Mouse (Mus musculus): ENCODE measurements around the gene Nfat5. TPM values are rescaled to one million over a fixed set of nuclear protein-coding genes. Genes with fewer than 3 reads are reported as not detected.

The Nfat5 gene
- total RNA-seq, 2 experiments from 2014 or later, result 59.4 to 63.2 TPM

GRCm38 (mm10) chr8:107292119-107292927 lies 947 bp upstream of the Nfat5 start:
- no peak for DNase-seq

DNA sequence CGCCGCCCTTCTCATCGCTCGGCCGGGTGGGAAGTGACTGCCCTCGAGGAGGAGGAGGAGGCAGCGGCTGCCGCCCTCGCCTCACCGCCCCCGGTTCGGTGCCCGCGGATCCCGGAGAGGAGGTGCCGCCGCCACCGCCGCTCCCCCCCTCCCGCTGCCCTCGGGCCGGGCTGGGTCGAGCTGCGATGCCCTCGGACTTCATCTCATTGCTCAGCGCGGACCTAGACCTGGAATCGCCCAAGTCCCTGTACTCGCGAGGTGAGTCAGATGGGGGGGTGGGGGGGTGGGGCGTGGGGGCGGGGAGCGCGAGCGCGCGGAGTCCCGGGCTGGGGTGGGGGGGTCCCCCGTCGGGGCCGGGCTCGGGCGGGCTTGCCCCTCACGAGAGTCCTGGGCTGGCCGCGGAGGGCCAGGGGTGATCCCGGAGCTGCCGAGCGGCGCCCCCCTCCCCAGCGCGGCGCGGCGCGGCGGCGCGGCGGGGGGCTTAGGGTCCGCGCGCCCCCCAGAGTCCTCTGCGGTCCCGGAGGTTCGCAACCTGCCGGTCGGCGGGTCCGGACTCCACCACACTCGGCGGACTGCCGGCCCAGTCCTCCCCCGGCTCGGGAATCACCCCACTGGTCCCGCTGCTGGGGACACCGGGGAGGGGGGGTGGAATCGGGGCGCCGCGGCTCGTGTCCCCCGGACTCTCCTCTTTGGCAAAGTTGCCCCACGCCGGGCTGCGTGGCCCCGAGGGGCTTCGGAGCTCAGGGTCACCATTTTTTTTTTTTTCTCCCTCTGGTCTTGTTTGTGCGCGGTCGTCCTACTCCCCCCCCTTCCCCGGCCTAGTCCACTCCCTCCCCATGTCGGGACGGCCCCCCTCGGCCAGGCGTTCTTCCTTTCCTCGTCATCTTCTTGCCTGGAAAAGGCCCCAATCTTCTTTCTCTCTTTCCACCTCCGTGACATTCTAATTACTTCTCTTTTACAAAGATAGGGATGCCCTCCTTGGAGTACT lies 665 bp downstream of the Nfat5 start:
- DNase-seq, result peak; percentile 18 to 21

DNA sequence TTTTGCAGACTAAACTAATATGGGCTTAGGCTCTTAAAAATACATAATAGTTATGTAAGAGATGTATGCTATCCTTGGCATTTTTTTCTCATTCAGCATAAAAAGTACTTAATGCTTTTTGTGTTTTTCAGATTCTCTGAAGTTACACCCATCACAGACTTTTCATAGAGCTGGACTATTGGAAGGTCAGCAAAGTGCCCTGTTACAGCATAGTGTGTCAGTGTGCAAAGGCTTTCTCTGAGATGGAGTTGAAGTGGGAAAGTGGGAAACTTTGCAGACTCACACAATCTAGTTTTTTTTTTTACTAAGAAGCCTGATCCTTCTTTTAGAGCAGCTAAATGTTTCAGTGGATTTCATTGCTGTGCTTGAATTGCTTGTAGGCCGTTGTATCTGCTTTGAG lies 2.2 kb downstream of the Nfat5 start:
- no peak for DNase-seq

DNA sequence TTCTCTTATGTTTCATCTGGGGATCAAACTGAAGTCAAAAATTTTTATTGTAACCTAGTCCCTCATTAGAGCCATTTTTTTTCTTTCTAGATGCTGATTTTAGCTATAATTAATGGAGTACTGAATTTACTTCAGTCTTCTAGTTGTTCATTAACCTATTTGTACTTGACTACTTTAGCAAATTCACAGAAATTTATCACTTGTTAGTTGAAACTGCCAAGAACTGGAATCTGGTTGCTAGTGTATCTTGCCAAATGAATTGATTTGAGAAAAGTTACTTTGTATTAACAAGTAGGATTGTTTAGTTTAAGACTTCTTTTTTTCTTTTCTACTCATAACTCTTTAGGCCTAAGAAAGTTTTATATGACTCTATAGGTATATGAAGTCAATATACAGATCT lies 18.6 kb downstream of the Nfat5 start:
- no peak for DNase-seq

- DNase-seq, result peak; percentile 66 to 80
Observed at GRCm38 (mm10) chr8:107324142-107324541, 30.9 kb downstream of the Nfat5 start.

- no peak for DNase-seq
Observed at GRCm38 (mm10) chr8:107329595-107329994, 36.3 kb downstream of the Nfat5 start.

- no peak for DNase-seq
Observed at GRCm38 (mm10) chr8:107336480-107336879, 43.2 kb downstream of the Nfat5 start.

GRCm38 (mm10) chr8:107370311-107370710 lies 77.0 kb downstream of the Nfat5 start:
- DNase-seq, result no peak

DNA sequence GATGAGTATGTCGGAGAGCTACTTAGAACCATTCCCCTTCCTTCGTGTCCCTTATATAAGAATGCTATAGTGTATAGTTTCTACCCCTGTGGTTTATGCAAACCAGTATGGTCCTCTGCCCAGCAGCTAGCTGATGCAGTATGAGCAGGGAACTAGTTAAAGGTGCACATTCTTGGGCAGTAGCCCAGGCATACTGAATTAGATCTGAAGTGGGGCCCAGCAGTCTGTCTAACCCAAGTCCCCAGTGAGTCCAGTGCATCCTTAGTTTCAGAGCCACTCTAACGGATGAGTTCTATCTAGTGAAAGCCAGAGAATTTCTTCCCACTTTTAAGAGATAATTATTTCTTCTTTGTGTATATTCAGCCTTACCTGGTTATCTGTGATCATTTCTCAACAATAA lies 84.1 kb downstream of the Nfat5 start:
- DNase-seq, result no peak

DNA sequence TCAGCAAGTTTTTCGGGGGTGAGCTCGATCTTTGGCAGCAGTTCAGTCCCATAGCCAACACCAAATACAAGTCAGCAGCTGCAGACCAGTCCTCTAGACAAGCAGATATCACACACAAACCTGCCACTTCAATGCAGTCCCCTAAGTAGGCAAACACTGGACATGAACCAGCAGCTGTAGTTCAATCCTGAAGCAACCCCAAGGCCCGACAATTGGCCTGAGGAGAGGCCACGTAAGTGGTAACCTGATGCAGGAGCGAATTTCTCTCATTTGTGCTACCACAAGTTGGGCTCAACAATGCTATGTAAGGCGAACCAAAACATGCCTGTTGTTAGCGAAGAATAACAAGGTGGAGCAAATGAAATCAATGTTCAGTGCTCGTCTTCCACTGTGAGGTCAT lies 87.5 kb downstream of the Nfat5 start:
- no peak for DNase-seq

- no peak for DNase-seq
Observed at GRCm38 (mm10) chr8:107381666-107382065, 88.4 kb downstream of the Nfat5 start.

DNA sequence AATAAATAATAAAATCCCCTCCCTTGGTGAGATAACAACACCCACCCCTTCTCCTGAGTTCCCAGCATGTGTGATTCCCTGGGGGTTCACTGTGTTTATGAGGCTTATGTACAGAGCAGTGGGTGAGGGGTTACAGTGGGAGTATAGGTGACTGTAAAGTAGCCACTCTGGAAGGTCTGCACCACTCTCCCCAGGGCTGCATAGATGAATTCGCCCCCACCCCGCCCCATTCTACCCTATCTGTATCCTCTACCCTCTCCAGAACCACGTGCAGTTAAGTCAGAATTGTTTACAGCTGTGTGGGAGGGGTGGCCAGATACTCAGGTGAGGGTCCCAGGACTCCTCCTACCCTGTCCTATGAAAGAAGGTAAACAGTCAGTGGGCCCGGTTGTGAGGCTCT lies 89.6 kb downstream of the Nfat5 start:
- no peak for DNase-seq

DNA sequence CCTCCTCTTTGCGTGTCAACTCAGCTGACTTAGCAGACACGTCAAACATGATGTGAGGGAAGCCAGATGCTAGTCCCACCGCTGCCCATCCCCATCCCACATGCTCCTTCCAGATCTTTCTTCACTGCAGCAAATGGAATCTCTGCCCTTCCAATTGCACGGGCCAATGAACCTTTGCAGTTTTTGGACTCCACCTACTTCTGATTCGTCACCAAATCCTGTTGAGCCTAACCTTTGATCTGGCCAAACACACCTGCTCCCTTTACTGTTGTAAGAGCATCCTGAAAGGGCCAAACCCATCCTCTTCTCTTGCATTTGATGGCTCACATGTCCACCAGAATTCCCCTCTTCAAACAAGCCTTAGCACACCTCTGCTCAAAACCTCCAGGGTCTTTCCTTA lies 91.4 kb downstream of the Nfat5 start:
- DNase-seq, result no peak

DNA sequence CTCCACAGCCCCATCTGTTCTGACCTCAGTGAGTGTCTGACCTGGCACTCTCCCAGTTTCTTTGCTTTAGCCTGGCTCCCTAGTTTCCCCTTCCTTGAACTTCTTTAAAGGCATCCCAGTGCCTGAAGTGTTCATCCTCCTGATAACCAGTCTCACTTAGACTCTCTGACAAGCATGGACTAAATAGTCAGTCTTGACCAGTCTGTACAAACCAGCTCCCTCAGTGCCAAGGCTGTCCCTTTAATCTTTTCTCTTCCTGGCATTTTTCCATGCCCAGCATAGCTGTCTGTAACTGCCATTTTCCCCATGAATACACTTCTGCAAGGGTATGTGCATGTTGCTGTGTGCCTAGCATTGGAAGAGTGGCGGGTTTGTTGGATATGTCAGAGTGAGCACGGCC lies 91.8 kb downstream of the Nfat5 start:
- no peak for DNase-seq

- no peak for DNase-seq
Observed at GRCm38 (mm10) chr8:107386171-107386570, 92.9 kb downstream of the Nfat5 start.

DNA sequence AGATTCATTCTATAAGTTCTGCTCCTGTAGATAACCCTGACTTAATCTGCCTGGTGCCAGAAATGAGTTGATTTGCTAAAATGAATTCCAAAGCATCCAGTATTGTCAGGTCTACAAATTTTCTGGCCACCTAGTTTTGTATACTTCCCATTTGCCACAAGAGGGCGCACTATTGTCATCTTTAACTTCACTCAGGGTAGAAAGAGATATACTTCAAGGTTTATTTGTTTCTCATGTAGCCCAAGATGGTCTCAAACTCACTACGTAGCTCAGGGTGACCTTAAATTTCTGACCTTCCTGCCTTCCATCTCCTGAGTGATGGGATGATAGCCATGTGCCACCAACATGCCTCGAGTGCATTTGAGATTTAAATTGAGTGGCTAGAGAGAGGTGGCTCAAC lies 93.4 kb downstream of the Nfat5 start:
- no peak for DNase-seq

DNA sequence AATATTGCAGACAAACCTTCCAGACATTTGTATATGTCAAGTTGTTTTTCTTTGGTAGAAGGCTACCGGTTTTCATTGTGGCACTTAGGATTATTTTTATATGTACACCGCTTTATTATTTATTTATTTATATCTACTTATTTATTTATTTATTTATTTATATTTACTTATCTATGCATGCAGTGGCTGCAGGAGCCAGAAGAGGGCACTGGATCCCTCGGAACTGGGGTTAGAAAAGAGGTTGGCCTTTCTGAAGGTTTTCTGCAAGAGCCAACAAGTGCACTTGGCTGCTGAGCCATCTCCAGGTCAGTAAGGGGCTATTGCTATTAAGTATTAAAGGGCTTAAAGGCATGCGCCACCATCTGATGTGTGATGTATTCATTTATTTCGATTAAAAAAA lies 94.6 kb downstream of the Nfat5 start:
- DNase-seq, result no peak

GRCm38 (mm10) chr8:107389557-107389956 lies 96.3 kb downstream of the Nfat5 start:
- no peak for DNase-seq

GRCm38 (mm10) chr8:107390476-107391135 lies 97.3 kb downstream of the Nfat5 start:
- no peak for DNase-seq

- no peak for DNase-seq
Observed at GRCm38 (mm10) chr8:107391136-107391516, 97.9 kb downstream of the Nfat5 start.

DNA sequence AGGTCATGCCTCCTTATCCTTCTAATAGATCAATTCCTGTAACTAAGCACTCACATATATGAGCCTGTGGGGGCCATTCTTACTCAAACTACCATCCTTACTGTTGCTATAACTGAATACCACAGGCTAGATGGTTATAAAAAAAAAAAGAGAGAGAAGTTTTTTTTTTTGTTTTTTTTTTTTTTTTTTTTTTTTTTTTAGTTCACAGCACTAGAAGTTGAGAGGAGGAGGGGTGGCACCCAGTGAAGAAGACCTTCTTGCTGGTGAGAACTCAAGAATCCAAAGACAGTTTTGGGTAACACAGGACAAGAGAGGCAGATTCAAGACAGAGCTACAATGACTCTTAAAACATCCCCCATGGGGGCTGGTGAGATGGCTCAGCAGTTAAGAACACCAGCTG lies 102.1 kb downstream of the Nfat5 start:
- no peak for DNase-seq

GRCm38 (mm10) chr8:107396106-107396670 lies 102.9 kb downstream of the Nfat5 start:
- DNase-seq, result no peak

- no peak for DNase-seq
Observed at GRCm38 (mm10) chr8:107397665-107398064, 104.4 kb downstream of the Nfat5 start.
